Mouse (Mus musculus): ENCODE results near the gene Slc1a2. TPM values are rescaled to one million over a fixed set of nuclear protein-coding genes. Genes with fewer than 3 reads are reported as not detected.

Gene Slc1a2
- polyA plus RNA-seq, 1 experiment: 685 TPM

DNA sequence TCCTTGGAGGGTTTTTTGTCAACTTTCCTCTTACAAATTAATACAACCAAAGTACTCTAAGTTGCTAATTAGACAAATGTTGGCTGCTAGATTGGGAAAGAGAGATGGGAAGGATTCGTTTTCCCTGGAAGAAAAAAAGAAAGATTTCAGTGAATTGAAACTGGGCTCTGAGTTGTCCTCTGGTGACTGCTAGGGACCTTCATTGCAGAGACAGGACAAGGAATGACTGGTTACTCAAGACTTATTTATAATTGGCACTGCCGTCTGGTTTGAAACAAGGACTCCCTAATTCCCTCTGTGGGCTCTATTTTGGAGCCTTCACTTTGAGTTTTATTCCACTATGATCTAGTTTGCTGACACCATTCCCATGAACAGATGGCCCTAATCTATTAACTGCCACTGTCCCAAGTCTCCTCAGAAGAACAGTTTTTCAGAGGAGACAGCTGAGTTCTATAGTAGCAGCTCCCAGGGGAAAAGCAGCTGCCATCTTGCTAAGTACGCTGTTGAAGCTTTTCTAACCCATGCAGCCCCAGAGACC lies 22.9 kb upstream of the Slc1a2 start:
- Histone ChIP-seq H3K4me1 (ENCODE audit: control insufficient read depth, insufficient read depth, low read length) (no peaks in the 10 kb centered on the region), H3K4me3 (ENCODE audit: insufficient read depth, low read depth, low read length) (no peak overlapping the region), H3K27ac (ENCODE audit: insufficient read depth, low read depth, low read length) (peak overlapping the region; percentile 19; the same call in 1 of the 2 replicates)
- WGBS: 70% methylated on average over 3 of the region's 3 CpGs
- TF ChIP-seq POLR2A (IDR thresholded peaks at IDR 0.05; ENCODE audit: insufficient read depth, low read depth, low read length): no peak
- TF ChIP-seq CTCF (IDR thresholded peaks at IDR 0.05; ENCODE audit: insufficient read depth, low read depth, low read length): no peak

DNA sequence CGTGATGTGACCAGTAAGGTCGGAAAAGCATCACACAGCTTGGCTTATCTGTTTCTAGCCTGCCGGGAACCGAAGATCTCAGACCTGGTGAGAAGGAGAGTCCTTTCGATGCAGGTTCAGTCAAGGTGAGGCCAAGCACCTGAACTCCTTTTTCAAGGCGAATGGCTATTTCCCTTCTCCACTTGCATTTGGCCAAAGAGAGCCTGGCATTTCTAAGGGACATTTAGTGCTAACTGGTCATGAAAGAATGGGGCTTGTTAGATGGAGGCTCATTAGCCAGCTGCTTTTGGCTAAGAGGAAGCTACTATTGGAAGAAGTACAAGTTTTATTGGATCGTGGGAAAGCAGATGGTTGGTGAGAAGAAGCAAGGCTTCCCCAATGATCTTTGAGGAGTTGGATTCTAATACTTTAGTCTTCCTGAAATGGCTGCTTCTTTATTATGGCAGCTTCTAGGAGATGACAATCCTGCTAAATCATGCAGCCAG lies 22.3 kb upstream of the Slc1a2 start:
- H3K27ac ChIP-seq (ENCODE audit: insufficient read depth, low read depth, low read length): peak overlapping the region; percentile 19
- H3K4me3 ChIP-seq (ENCODE audit: insufficient read depth, low read depth, low read length): no peak overlapping the region
- WGBS: 69% methylated on average over 7 of the region's 7 CpGs
- TF ChIP-seq POLR2A (IDR thresholded peaks at IDR 0.05; ENCODE audit: insufficient read depth, low read depth, low read length): no peak
- no peak for TF ChIP-seq CTCF (IDR thresholded peaks at IDR 0.05; ENCODE audit: insufficient read depth, low read depth, low read length)
- no peaks in the 10 kb centered on the region for H3K4me1 ChIP-seq (ENCODE audit: control insufficient read depth, insufficient read depth, low read length)

DNA sequence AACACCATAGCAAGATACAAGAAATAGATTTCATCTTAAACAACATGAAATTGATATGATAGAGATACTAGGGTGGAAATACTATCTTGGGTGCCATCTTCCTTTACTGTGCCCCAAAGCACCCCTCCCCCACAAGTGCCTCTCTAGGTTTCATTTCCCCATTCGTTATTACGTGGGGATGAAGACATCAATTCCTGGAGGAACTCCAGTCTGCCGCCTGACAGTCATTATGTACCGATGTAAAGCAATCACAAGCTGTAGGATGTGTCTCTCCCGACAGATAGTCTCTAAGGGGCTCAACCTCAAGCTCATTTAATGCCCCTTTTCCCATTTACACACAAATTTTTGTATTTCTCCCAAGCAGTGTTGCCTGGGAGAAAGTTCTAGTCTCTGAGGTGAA lies 20.3 kb upstream of the Slc1a2 start:
- H3K27ac ChIP-seq (ENCODE audit: insufficient read depth, low read depth, low read length): no peak overlapping the region
- WGBS: 62% methylated on average over 5 of the region's 5 CpGs
- TF ChIP-seq POLR2A (IDR thresholded peaks at IDR 0.05; ENCODE audit: insufficient read depth, low read depth, low read length): no peak
- TF ChIP-seq CTCF (IDR thresholded peaks at IDR 0.05; ENCODE audit: insufficient read depth, low read depth, low read length): no peak

DNA sequence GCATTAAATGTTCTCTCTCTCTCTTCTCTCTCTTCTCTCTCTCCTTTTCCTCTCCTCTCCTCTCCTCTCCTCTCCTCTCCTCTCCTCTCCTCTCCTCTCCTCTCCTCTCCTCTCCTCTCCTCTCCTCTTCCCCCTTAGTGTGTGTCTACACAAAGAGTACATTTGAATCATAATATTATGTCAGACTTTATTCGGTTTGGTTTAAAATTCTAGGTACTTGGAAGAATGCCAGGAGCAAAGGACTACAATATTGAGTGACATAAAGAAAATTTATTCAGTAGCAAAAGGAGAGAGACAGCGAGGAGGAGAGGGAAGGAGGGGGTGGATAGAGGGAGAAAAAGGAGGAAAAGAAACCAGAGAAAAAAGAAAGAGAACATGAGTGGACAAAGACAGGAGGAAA lies 19.8 kb upstream of the Slc1a2 start:
- no peak overlapping the region for H3K27ac ChIP-seq (ENCODE audit: insufficient read depth, low read depth, low read length)
- no peak for TF ChIP-seq CTCF (IDR thresholded peaks at IDR 0.05; ENCODE audit: insufficient read depth, low read depth, low read length)
- no peak for TF ChIP-seq POLR2A (IDR thresholded peaks at IDR 0.05; ENCODE audit: insufficient read depth, low read depth, low read length)
- WGBS: 30% methylated on average over 2 of the region's 2 CpGs
- H3K4me1 ChIP-seq (ENCODE audit: control insufficient read depth, insufficient read depth, low read length): no peaks in the 10 kb centered on the region
- H3K4me3 ChIP-seq (ENCODE audit: insufficient read depth, low read depth, low read length): no peak overlapping the region

More for the DNA sequence above, 20.3 kb upstream of the Slc1a2 start:
- Histone ChIP-seq H3K4me3 (ENCODE audit: insufficient read depth, low read depth, low read length) (no peak overlapping the region), H3K4me1 (ENCODE audit: control insufficient read depth, insufficient read depth, low read length) (no peaks in the 10 kb centered on the region)

DNA sequence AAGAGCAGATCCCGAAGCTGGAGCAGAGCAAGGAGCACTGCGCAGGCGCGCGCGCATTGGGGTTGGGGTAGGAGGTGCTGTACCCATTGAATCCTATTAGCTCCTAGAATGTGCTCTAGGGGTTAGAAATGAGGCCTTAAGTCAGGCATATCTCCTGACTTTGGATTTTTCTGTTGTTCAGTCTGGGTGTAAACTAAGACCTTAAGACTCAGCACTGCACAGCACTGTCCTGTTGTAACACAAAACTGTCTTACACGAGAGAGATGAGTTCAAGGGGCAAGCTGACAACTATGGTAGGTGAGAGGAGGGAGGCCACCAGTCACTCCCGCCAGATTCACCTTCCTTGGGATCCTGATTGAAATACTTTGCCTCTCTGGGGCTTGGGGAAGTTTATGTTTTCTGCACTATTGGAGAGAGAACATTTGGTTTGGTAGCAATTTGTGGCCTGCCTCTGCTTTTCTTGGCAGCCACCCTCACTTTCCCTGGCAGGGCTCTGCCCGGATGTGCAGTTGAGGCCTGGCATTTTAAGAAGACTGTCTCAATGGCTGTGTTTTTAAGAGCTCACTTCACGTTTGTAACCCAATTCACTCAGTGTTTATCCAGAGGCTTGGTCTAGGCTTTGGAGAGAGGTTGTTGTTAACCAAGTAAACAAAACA lies 9.5 kb upstream of the Slc1a2 start:
- TF ChIP-seq CTCF (IDR thresholded peaks at IDR 0.05; ENCODE audit: insufficient read depth, low read depth, low read length) (no peak), POLR2A (IDR thresholded peaks at IDR 0.05; ENCODE audit: insufficient read depth, low read depth, low read length) (no peak)
- peaks cover 2% of the 10 kb centered on the region; the same call in 1 of the 2 replicates for H3K4me1 ChIP-seq (ENCODE audit: control insufficient read depth, insufficient read depth, low read length)
- WGBS: 79% methylated on average over 10 of the region's 10 CpGs
- no peak overlapping the region for H3K4me3 ChIP-seq (ENCODE audit: insufficient read depth, low read depth, low read length)
- H3K27ac ChIP-seq (ENCODE audit: insufficient read depth, low read depth, low read length): peak overlapping the region; percentile 64; the same call in 1 of the 2 replicates

DNA sequence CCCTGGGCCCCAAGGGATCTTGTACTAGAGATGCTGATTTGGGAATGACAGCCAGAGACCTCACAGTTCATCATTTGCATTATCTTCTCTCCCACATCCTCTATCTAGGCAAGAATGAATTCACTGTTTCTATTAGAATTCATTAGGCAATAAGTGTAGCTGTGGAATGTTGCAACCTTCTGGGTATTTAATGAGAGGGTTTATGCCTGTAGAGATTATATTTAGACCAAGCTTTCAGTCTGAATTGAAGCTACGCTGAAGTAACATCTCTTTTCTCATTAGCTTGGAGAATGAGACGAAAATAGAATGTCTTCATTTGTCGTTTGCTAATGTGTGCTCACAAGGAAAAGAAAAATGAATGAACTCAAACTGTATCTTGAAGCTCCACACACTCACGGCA lies 8.1 kb upstream of the Slc1a2 start:
- WGBS: 19% methylated on average over 4 of the region's 4 CpGs
- TF ChIP-seq POLR2A (IDR thresholded peaks at IDR 0.05; ENCODE audit: insufficient read depth, low read depth, low read length) (no peak), CTCF (IDR thresholded peaks at IDR 0.05; ENCODE audit: insufficient read depth, low read depth, low read length) (no peak)
- Histone ChIP-seq H3K4me1 (ENCODE audit: control insufficient read depth, insufficient read depth, low read length) (peaks cover 2% of the 10 kb centered on the region; the same call in 1 of the 2 replicates), H3K27ac (ENCODE audit: insufficient read depth, low read depth, low read length) (no peak overlapping the region), H3K4me3 (ENCODE audit: insufficient read depth, low read depth, low read length) (no peak overlapping the region)

DNA sequence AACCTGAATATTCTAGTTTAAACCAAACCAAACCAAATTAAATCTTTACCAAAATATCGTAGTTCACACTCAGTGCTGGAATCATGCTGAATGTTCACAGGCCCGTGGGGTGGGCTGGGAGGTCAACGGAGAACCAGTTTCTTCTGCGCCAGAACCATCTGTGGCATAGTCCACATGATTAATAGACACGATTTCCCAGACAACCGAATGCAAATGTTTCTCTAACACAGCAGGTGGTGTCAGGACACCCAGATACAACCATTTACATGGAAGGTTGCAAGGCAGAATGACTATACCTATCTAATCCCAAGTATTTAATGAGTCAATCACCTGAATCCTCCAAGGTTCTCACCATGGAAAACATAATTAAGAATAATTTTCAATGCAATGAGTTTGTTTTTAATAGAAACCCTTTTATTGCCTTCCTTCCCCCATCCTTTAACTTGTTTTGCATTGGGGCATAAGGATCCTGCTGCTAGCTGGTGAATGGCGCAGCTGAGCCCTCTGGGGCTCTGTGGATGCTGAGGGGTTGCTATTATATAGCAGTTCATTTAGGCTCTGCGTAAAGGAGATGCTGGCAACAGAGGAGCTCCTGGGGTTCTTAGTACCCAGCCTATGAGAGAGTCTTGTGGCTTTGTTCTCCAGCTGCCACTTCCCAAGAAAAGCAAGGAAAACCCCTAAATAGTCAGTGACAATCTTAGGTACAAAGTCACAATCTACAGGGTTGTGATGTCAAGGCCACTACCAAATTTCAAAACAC lies 2.3 kb upstream of the Slc1a2 start:
- 68% methylated on average over 8 of the region's 8 CpGs for WGBS

DNA sequence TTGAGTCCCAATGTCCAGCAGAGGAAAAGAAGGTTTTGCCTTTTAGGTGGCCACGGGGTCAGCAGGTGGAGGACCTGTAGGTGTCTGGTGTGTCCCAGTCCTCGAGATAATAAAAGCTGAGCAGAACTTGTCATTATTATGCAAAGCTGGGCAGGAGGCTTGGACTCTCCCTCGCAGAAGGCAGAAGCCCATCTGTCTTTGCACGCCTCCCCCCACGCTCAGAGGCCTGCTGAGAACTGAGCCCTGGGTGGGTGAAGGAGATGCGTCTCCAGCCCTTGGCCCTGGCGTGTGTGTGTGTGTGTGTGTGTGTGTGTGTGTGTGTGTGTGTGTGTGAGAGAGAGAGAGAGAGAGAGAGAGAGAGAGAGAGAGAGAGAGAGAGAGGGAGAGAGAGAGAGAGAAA lies 733 bp upstream of the Slc1a2 start:
- Histone ChIP-seq H3K27ac (ENCODE audit: insufficient read depth, low read depth, low read length) (no peak overlapping the region), H3K4me1 (ENCODE audit: control insufficient read depth, insufficient read depth, low read length) (peaks cover 11% of the 10 kb centered on the region), H3K4me3 (ENCODE audit: insufficient read depth, low read depth, low read length) (no peak overlapping the region; the same call in 1 of the 2 replicates)
- 49% methylated on average over 7 of the region's 7 CpGs for WGBS
- TF ChIP-seq CTCF (IDR thresholded peaks at IDR 0.05; ENCODE audit: insufficient read depth, low read depth, low read length): no peak
- no peak for TF ChIP-seq POLR2A (IDR thresholded peaks at IDR 0.05; ENCODE audit: insufficient read depth, low read depth, low read length)

More for the DNA sequence above, 2.3 kb upstream of the Slc1a2 start:
- TF ChIP-seq CTCF (IDR thresholded peaks at IDR 0.05; ENCODE audit: insufficient read depth, low read depth, low read length) (no peak), POLR2A (IDR thresholded peaks at IDR 0.05; ENCODE audit: insufficient read depth, low read depth, low read length) (no peak)
- Histone ChIP-seq H3K27ac (ENCODE audit: insufficient read depth, low read depth, low read length) (no peak overlapping the region), H3K4me1 (ENCODE audit: control insufficient read depth, insufficient read depth, low read length) (peaks cover 10% of the 10 kb centered on the region), H3K4me3 (ENCODE audit: insufficient read depth, low read depth, low read length) (no peak overlapping the region)

Measured in olfactory bulb, adult 2 months (tissue).